Mouse (Mus musculus) heart, postnatal 0 days (tissue): ENCODE data around the gene Ube2r2. TPM values are rescaled to one million over a fixed set of nuclear protein-coding genes. Genes with fewer than 3 reads are reported as not detected.
A peak's percentile ranks its signal among the peaks of the same experiment; 100 is the strongest.

Source experiments
- ATAC-seq: fragments of 200-750 bp; cut with Nextera tagmentation; 2 replicates; pipeline ENCODE4 v1.8.0; 2017; ENCODE audit warnings: low read depth, moderate number of reproducible peaks, moderate library complexity; ENCODE audit not compliant: insufficient read depth
- DNase-seq: peaks from one replicate; pipeline ENCODE4 v3.0.0-alpha.2; 2016; ENCODE audit warnings: low spot score
- H3K27ac ChIP-seq: fragments of 300-500 bp; sonication (generic); 2 replicates; pipeline ENCODE4 v1.5.1; 2014; ENCODE audit warnings: low read depth, mild to moderate bottlenecking
- H3K27me3 ChIP-seq: fragments of 300-500 bp; sonication (generic); 2 replicates; pipeline ENCODE4 v1.6.1; 2014; ENCODE audit warnings: low read length, mixed read lengths; ENCODE audit not compliant: control insufficient read depth, insufficient read depth
- H3K36me3 ChIP-seq: fragments of 300-500 bp; sonication (generic); replicated peaks from 2 replicates; pipeline ENCODE4 v1.6.1; 2014; ENCODE audit warnings: low read length, mixed read lengths; ENCODE audit not compliant: control insufficient read depth, insufficient read depth
- H3K4me1 ChIP-seq: fragments of 300-500 bp; sonication (generic); 2 replicates; pipeline ENCODE4 v1.6.1; 2014; ENCODE audit warnings: antibody characterized with exemption; ENCODE audit not compliant: control insufficient read depth, insufficient read depth
- H3K4me2 ChIP-seq: fragments of 300-500 bp; sonication (generic); 2 replicates; pipeline ENCODE4 v1.6.1; 2014; ENCODE audit warnings: low read depth, mild to moderate bottlenecking, low read length, moderate library complexity
- H3K4me3 ChIP-seq: fragments of 300-500 bp; sonication (generic); 2 replicates; pipeline ENCODE4 v1.5.1; 2014; ENCODE audit warnings: low read depth, low read length
- H3K9ac ChIP-seq: fragments of 300-500 bp; sonication (generic); replicated peaks from 2 replicates; pipeline ENCODE4 v1.6.1; 2014; ENCODE audit warnings: low read depth, low read length, mixed read lengths
- H3K9me3 ChIP-seq: fragments of 300-500 bp; sonication (generic); replicated peaks from 2 replicates; pipeline ENCODE4 v1.6.1; 2016; ENCODE audit warnings: low read length; ENCODE audit not compliant: control insufficient read depth
- CTCF ChIP-seq: IDR thresholded peaks from 2 replicates; pipeline ENCODE4 v1.5.1; 2016; ENCODE audit warnings: antibody characterized with exemption, control low read depth, low read depth
- EP300 ChIP-seq: IDR thresholded peaks from 2 replicates; pipeline ENCODE4 v1.6.1; 2016; ENCODE audit warnings: antibody characterized with exemption, low read depth
- WGBS: fragments of 180-500 bp; shearing (Covaris S2); extraction: QIAGEN DNeasy Blood & Tissue Kit; methylation state at CpG from one replicate; pipeline ENCODE4 v1.1.7; 2014; 5-methylcytosine and 5-hydroxymethylcytosine counted together
- polyA plus RNA-seq: library from polyadenylated mRNA; unstranded; fragments of >200 nt; fragmentation: Nextera tagmentation; extraction: Ambion mirVana; gene quantifications from 2 replicates; pipeline ENCODE4 v1.2.1, GENCODE M21; 2015
- total RNA-seq: library from RNA; depleted of rRNA; stranded (reverse); fragments of >200 nt; gene quantifications from 2 replicates; pipeline ENCODE4 v1.2.3, GENCODE M21; 2014; ENCODE audit warnings: low replicate concordance

Ube2r2 gene
- total and polyA plus RNA-seq, 2 experiments from 2014 or later, result 48.9 to 60.9 TPM

DNA sequence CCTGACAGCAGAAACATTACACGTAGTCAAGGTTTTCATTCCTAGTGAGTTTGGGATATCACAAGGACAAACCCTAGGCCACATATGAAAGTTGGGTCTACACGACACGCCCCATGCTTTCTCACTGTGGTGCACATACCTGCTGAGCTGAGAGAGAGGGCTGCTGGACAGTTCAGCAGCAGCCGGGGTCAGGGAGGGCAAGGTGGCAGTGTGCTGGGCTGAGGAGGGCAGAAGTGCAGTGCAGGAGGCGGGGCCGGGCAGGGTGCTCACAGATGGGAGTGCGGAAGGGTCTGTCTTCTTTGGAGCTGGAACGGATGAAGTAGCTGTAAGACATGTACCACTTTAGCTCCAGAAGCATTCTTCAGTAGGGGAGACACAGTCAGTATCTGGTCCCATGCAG, 66.6 kb downstream of the Ube2r2 start:
- DNase-seq (no peak), ATAC-seq (no peak)
- H3K27ac ChIP-seq, result no peak overlapping the region
- TF ChIP-seq CTCF (no peak), EP300 (no peak)
- 87% methylated on average over 8 of the region's 8 CpGs for WGBS
- no peaks in the 10 kb centered on the region for H3K27me3 ChIP-seq
- no peak overlapping the region for H3K9ac ChIP-seq
- H3K9me3 ChIP-seq, result no peaks in the 10 kb centered on the region
- H3K4me1 ChIP-seq, result no peaks in the 10 kb centered on the region
- H3K36me3 ChIP-seq, result peaks cover 97% of the 10 kb centered on the region
- H3K4me2 ChIP-seq, result no peak overlapping the region
- H3K4me3 ChIP-seq, result no peak overlapping the region

DNA sequence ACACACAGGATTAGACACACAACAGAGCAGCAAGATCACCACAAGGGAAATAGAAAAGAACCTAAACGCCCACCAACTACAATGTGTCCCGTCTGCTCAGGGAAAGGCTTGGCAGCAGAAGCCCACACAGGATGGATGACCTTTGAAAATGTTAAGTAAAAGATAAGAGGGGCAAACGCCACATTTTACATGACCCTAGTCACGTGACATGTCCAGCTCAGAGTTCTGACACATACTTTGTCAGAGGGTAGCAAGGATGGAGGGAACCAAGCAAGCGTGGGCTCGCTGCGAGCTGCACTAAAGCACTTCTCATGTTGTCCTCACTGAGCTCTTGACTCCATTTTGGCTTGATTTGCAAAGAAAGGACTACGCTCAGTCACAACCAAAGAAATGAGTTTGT, 70.2 kb downstream of the Ube2r2 start:
- Histone ChIP-seq H3K4me3 (no peak overlapping the region), H3K9me3 (no peaks in the 10 kb centered on the region), H3K4me2 (no peak overlapping the region), H3K36me3 (peaks cover 97% of the 10 kb centered on the region), H3K27ac (no peak overlapping the region), H3K27me3 (no peaks in the 10 kb centered on the region), H3K4me1 (no peaks in the 10 kb centered on the region), H3K9ac (no peak overlapping the region)
- TF ChIP-seq CTCF (no peak), EP300 (no peak)
- ATAC-seq, result no peak
- DNase-seq, result no peak
- WGBS, result 73% methylated on average over 8 of the region's 8 CpGs

DNA sequence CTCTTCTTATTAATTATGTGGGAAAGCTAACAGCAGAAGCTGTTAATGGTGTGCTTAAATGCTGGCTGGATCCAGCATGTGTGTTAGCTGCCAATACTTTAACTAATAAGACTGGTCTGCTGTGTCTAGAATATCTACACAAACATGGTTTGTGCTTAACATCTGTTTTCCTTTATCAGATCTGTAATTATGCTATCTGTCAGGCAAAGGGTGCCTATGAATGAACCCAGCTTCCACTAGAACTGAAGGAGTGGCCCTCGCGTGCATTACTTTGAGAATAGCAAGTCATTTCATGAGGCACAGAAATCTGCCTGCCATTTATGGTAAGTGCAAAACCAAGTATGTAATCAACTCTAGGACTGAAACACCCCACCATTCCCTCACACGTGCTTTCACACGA, 72.5 kb downstream of the Ube2r2 start:
- DNase-seq, result no peak
- no peak overlapping the region for H3K9ac ChIP-seq
- no peak overlapping the region for H3K4me2 ChIP-seq
- ATAC-seq, result no peak
- TF ChIP-seq EP300 (no peak), CTCF (no peak)
- no peaks in the 10 kb centered on the region for H3K4me1 ChIP-seq
- H3K36me3 ChIP-seq, result peaks cover 86% of the 10 kb centered on the region
- H3K27ac ChIP-seq, result no peak overlapping the region
- 72% methylated on average over 4 of the region's 4 CpGs for whole genome bisulfite sequencing
- H3K4me3 ChIP-seq, result no peak overlapping the region
- no peaks in the 10 kb centered on the region for H3K9me3 ChIP-seq
- H3K27me3 ChIP-seq, result no peaks in the 10 kb centered on the region

DNA sequence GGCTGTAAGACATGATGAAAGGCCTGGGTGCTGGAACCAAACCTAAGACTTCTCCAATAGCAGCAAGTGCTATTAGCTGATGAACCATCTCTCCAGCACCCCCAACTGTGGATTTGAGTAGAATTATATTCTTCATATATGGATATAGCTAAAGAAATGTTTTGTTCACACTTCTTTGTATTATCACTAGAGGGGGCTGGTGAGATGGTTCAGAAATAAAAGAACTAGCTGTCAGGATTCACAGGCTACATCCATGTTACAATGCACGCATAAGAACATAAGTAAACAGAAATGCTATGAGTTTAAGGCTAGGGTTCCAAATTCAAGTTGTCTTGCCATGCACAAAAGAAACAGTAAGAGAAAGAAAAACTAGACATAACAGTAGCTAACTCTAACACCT, 89.9 kb downstream of the Ube2r2 start:
- 79% methylated on average over 1 of the region's 1 CpGs for WGBS
- no peak for ATAC-seq
- TF ChIP-seq CTCF (peak; percentile 52), EP300 (no peak)
- Histone ChIP-seq H3K9ac (no peak overlapping the region), H3K9me3 (no peaks in the 10 kb centered on the region), H3K27me3 (no peaks in the 10 kb centered on the region), H3K36me3 (peaks cover 88% of the 10 kb centered on the region), H3K4me3 (no peak overlapping the region), H3K27ac (no peak overlapping the region), H3K4me1 (no peaks in the 10 kb centered on the region), H3K4me2 (no peak overlapping the region)
- peak; percentile 8 for DNase-seq

DNA sequence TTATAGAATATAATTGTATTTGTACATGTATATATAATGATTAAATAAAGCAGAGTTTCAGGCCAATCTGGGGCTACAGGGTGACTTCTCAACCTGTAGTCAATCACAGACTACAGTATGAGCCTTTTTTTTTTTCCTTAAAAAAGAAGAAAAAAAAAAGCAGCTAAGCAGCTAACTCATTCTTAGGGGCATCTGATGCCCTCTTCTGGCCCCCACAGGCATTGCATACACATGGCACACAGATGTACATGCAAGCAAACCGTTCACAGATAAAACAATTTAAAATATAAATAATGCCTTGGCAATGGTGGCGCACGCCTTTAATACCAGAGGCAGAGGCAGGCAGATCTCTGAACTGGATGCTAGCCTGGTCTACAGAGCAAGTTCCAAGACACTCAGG, 90.8 kb downstream of the Ube2r2 start:
- Histone ChIP-seq H3K4me1 (no peaks in the 10 kb centered on the region), H3K27me3 (no peaks in the 10 kb centered on the region), H3K4me3 (no peak overlapping the region), H3K9me3 (no peaks in the 10 kb centered on the region), H3K27ac (no peak overlapping the region), H3K36me3 (peaks cover 88% of the 10 kb centered on the region), H3K9ac (no peak overlapping the region), H3K4me2 (no peak overlapping the region)
- WGBS, result 80% methylated on average over 3 of the region's 3 CpGs
- DNase-seq (no peak), ATAC-seq (no peak)
- TF ChIP-seq EP300 (no peak), CTCF (peak; percentile 57)

DNA sequence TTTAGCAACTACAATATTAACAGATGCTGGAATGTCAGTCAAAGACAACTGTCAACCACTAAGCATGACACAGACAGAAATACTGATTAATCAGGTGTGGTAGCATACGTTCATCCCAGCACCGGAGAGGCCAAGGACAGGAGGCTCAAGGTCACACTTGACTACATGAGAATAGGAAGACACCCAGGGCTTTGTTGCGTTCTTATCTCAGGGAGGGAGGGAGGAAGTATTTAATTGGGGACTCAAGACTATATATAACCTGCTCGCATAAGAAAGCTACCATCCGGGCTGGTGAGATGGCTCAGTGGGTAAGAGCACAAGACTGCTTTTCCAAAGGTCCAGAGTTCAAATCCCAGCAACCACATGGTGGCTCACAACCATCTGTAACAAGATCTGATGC, 100.1 kb downstream of the Ube2r2 start:
- H3K36me3 ChIP-seq, result peaks cover 57% of the 10 kb centered on the region
- DNase-seq (no peak), ATAC-seq (no peak)
- no peaks in the 10 kb centered on the region for H3K4me1 ChIP-seq
- H3K27ac ChIP-seq, result no peak overlapping the region
- 42% methylated on average over 5 of the region's 5 CpGs for WGBS
- TF ChIP-seq EP300, result no peak
- TF ChIP-seq CTCF, result no peak
- no peak overlapping the region for H3K4me2 ChIP-seq
- H3K9ac ChIP-seq, result no peak overlapping the region
- H3K4me3 ChIP-seq, result no peak overlapping the region
- H3K9me3 ChIP-seq, result no peaks in the 10 kb centered on the region
- H3K27me3 ChIP-seq, result no peaks in the 10 kb centered on the region
